Mouse (Mus musculus) forebrain, embryonic 12.5 days (tissue): ENCODE measurements around the gene Atg4c. TPM values are rescaled to one million over a fixed set of nuclear protein-coding genes. Genes with fewer than 3 reads are reported as not detected.

ENCODE experiments used
- ATAC-seq: fragments of 200-750 bp; cut with Nextera tagmentation; 2 replicates; pipeline ENCODE4 v1.8.0; 2017; ENCODE audit warnings: moderate TSS enrichment; ENCODE audit not compliant: low FRiP score
- H3K27ac ChIP-seq: fragments of 300-500 bp; sonication (generic); 2 replicates; pipeline ENCODE4 v1.5.1; 2016; ENCODE audit warnings: mild to moderate bottlenecking
- H3K27me3 ChIP-seq: fragments of 300-500 bp; sonication (generic); 2 replicates; pipeline ENCODE4 v1.6.1; 2016; ENCODE audit warnings: mild to moderate bottlenecking
- H3K36me3 ChIP-seq: fragments of 300-500 bp; sonication (generic); replicated peaks from 2 replicates; pipeline ENCODE4 v1.6.1; 2016; ENCODE audit warnings: mild to moderate bottlenecking
- H3K4me1 ChIP-seq: fragments of 300-500 bp; sonication (generic); 2 replicates; pipeline ENCODE4 v1.6.1; 2016
- H3K4me2 ChIP-seq: fragments of 300-500 bp; sonication (generic); 2 replicates; pipeline ENCODE4 v1.6.1; 2016; ENCODE audit warnings: mild to moderate bottlenecking, moderate library complexity
- H3K4me3 ChIP-seq: fragments of 300-500 bp; sonication (generic); replicated peaks from 2 replicates; pipeline ENCODE4 v1.5.1; 2016; ENCODE audit warnings: mild to moderate bottlenecking
- H3K9ac ChIP-seq: fragments of 300-500 bp; sonication (generic); 2 replicates; pipeline ENCODE4 v1.6.1; 2016; ENCODE audit warnings: mild to moderate bottlenecking
- H3K9me3 ChIP-seq: fragments of 300-500 bp; sonication (generic); 2 replicates; pipeline ENCODE4 v1.6.1; 2016
- WGBS: fragments of 180-500 bp; shearing (Covaris S2); methylation state at CpG from one replicate; pipeline ENCODE4 v1.1.7; 2016; 5-methylcytosine and 5-hydroxymethylcytosine counted together
- polyA plus RNA-seq: library from polyadenylated mRNA; unstranded; fragments of >200 nt; fragmentation: Nextera tagmentation; extraction: Ambion mirVana; gene quantifications from 2 replicates; pipeline ENCODE4 v1.2.1, GENCODE M21; 2016

Gene Atg4c
- polyA plus RNA-seq = 15.6 and 16.4 TPM in 2 replicates

DNA sequence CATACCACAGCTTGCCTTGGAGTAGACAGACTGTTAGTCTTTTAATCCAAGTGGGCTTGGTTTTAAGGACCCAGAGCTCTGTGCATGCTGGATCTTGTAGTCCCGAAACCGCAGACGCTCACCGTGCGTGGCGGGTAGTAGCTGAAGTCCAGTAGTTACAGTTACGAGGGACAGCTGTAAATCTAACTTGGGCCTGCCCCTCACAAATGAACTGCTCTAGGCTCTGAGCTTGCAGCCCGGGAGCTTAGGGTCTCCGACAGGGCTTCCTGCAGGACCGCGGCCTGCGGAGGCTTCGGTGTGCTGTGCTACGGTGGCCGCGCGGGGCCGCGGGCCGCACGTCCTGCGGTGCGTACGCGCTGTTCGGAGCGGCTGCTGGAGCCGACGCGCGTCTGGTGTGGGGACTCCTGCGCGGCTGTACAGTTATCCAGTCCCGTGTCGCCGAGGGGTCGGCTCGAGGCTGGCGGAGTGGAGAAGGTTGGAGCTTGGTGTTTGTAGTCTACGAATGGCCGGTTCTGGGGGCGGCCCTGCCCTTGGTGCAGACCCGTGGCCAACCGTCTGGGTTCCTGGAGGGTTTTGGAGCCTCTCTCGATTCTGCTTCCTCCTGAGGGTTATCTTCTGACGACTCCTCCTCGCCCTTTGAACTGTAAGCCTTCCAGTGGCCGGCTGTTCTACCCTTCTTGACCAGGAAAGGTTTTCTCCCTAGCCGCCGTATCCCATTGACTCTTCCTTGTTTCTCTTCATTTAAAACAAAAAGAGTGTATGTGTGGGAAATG is at the start of gene Atg4c:
TSS of gene Atg4c (plus strand) at position 125 of the 773 bp plus-strand sequence.
- peak; percentile 97 for ATAC-seq
- peaks cover 14% of the 10 kb centered on the region for H3K4me1 ChIP-seq
- H3K27ac ChIP-seq = peak within 1 kb of the TSS; percentile 87
- no peaks in the 10 kb centered on the region for H3K36me3 ChIP-seq
- H3K9me3 ChIP-seq = no peaks in the 10 kb centered on the region
- peak within 1 kb of the TSS; percentile 62 for H3K4me3 ChIP-seq
- H3K27me3 ChIP-seq = no peaks in the 10 kb centered on the region
- WGBS = under 1% methylated on average over 50 of the region's 50 CpGs
- H3K9ac ChIP-seq = peak within 1 kb of the TSS; percentile 64
- H3K4me2 ChIP-seq = peak within 1 kb of the TSS; percentile 64

DNA sequence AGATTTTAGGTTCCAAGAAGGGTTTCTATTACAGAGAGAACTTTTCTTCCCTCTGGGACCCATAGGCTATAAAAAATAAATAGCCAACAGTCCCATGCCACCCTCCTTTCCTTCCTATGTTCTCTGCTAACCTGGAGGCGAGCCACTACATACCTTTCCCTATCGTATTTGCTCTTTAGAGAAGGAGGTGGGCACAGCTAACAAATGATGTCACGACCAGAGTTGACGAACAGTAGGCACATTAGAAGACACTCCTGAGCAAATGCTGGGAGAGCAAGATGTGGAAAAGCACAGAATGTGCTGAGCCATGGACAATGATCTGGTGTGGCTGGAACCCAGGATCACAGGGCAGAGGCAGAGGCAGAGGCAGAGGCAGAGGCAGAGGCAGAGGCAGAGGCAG is 42.3 kb upstream of the Atg4c start:
- Histone ChIP-seq H3K9ac (no peak overlapping the region), H3K27me3 (no peaks in the 10 kb centered on the region; the same call in 1 of the 2 replicates), H3K27ac (no peak overlapping the region), H3K4me1 (no peaks in the 10 kb centered on the region), H3K36me3 (no peaks in the 10 kb centered on the region), H3K4me3 (no peak overlapping the region), H3K9me3 (no peaks in the 10 kb centered on the region), H3K4me2 (no peak overlapping the region)
- WGBS = 91% methylated on average over 4 of the region's 4 CpGs
- no peak for ATAC-seq

DNA sequence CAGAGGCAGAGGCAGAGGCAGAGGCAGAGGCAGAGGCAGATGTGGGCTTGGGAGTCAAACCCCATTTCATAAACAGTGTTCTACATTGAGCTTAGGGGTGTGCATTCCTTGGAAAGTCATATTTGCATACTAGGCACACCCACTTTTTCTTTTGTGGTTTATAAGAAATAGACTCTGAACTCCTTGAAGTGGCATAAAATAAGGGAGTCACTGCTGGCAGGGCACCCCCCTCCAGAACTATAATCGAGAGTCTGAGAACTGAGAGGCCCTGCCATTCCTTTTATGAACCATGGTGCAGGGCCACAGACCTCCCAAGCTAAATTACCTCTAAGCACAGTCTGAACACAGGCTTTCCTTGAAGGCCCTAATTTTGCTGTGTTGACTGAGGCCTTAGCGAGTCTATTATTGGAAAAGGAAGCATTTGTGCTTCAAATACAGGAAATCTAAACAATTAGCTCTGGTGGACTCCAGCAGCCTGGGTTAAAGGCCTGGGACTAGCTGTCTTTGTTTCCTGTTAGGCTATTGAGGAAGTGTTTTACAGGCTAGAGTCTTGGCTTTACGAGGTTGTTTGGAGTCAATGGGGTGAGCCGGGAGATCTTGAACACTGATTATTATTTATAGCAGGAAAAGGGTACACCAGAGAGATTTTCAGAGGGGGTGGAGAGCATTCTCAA is 41.7 kb upstream of the Atg4c start:
- Histone ChIP-seq H3K4me2 (no peak overlapping the region), H3K27me3 (no peaks in the 10 kb centered on the region; the same call in 1 of the 2 replicates), H3K36me3 (no peaks in the 10 kb centered on the region), H3K4me1 (no peaks in the 10 kb centered on the region), H3K27ac (no peak overlapping the region), H3K9ac (no peak overlapping the region), H3K9me3 (no peaks in the 10 kb centered on the region), H3K4me3 (no peak overlapping the region)
- 22% methylated on average over 4 of the region's 4 CpGs for WGBS
- ATAC-seq = no peak

DNA sequence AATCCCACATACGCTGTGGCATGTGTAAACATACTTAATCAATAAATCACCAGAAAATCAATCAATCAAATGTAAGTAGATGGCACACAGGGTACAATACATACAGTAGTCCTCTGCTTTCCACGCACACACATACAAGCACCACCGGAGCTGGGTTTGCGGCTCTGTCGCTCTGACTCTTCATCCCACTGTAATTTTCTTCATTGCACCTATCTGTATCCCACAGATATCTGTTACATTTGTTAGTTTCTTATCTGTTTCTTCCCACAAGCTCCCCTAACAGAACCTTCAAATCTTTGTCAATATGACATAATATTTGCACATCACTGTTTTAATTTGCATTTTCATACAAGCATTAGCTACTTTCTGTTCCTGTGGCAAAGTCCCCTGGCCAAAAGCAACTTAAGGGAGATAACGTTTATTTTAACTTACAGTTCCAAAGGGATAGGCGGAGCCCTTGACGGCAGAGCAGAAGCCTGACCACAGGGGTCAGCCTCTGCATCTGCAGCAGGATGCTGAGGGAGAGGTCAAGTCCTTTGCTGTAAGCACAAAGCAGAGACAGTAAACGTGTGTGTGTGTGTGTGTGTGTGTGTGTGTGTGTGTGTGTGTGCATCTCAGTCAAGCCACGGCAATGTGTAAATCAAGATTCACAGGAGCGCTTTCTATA is 37.0 kb upstream of the Atg4c start:
- Histone ChIP-seq H3K9me3 (no peaks in the 10 kb centered on the region), H3K36me3 (no peaks in the 10 kb centered on the region), H3K27ac (no peak overlapping the region), H3K9ac (no peak overlapping the region), H3K4me2 (no peak overlapping the region), H3K4me3 (no peak overlapping the region), H3K27me3 (peaks cover 3% of the 10 kb centered on the region; the same call in 1 of the 2 replicates), H3K4me1 (peaks cover 15% of the 10 kb centered on the region)
- ATAC-seq = no peak
- WGBS = 70% methylated on average over 11 of the region's 11 CpGs

DNA sequence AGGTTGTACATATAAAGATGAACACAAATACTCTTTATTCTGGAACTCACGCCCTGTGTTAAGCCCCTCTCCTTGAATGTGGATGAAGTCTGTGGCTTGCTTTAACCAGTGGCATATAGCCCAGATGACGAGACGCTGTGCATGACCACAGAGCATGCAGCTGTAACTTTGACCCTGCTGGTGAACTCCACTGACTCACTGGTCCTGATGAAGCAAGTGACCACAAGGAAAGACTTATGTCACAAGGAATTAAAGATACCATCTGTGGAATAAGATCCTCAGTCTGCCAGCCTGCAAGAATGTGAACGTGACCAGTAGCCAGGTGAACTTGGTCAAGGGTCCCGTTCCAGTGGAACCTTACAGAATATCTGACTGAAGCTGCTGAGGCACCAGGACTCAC is 35.2 kb upstream of the Atg4c start:
- no peaks in the 10 kb centered on the region for H3K36me3 ChIP-seq
- H3K4me1 ChIP-seq = peaks cover 28% of the 10 kb centered on the region
- H3K4me3 ChIP-seq = no peak overlapping the region
- no peak overlapping the region for H3K27ac ChIP-seq
- H3K9ac ChIP-seq = no peak overlapping the region
- no peaks in the 10 kb centered on the region for H3K9me3 ChIP-seq
- no peak overlapping the region for H3K4me2 ChIP-seq
- peaks cover 15% of the 10 kb centered on the region for H3K27me3 ChIP-seq
- 95% methylated on average over 5 of the region's 5 CpGs for WGBS
- no peak for ATAC-seq

DNA sequence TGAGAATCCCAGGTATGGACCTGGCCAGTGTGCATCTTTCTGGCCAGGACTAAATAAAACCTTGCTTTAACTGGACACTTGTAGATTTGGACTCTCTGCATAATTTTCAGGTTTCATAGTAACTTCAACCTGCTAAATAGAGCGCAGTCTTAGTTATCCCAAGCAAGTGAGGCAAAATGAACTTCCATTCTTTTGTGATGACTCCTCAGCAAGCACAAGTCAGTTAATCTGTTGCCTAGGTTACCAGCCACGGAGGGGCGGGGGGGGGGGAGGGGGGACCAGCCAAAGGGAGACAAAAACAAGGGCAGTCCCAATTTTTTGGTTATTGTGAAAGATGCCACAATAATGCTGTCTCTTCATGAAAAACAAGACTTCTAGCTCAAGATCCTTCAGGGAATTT is 33.3 kb upstream of the Atg4c start:
- H3K9ac ChIP-seq = no peak overlapping the region
- H3K27ac ChIP-seq = no peak overlapping the region
- H3K4me3 ChIP-seq = no peak overlapping the region
- WGBS = 7% methylated on average over 3 of the region's 3 CpGs
- no peak overlapping the region for H3K4me2 ChIP-seq
- H3K36me3 ChIP-seq = no peaks in the 10 kb centered on the region
- H3K4me1 ChIP-seq = peaks cover 32% of the 10 kb centered on the region
- 0 out of 2 replicates have a peak, but pooled peaks have one; percentile 44 for ATAC-seq
- no peaks in the 10 kb centered on the region for H3K9me3 ChIP-seq
- H3K27me3 ChIP-seq = peaks cover 17% of the 10 kb centered on the region

DNA sequence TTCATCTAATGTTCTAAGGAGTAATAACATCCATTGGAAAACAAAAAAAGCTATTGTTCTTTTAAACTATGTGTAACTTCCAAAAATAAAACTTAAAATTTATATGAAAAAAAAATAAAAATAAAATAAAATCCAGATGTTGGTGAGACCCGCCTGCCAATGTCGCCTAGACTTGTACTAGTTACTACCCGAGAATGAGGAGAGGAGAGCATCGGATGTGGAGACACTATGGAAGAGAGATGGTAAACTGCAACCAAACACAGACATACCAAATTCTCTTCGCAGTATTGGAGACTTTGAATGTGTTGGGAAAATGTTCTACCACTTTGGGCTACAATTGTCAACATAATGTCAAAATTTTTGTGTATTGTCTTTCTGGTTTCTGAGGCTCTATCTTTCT is 32.8 kb upstream of the Atg4c start:
- peak; percentile 51; the same call in 1 of the 2 replicates for ATAC-seq
- Histone ChIP-seq H3K4me2 (0 out of 2 replicates have a peak overlapping the region, but pooled peaks have one; percentile 10), H3K9ac (no peak overlapping the region), H3K9me3 (no peaks in the 10 kb centered on the region), H3K27ac (no peak overlapping the region), H3K4me3 (no peak overlapping the region), H3K4me1 (peaks cover 32% of the 10 kb centered on the region), H3K27me3 (peaks cover 18% of the 10 kb centered on the region), H3K36me3 (no peaks in the 10 kb centered on the region)
- WGBS = 5% methylated on average over 5 of the region's 5 CpGs

DNA sequence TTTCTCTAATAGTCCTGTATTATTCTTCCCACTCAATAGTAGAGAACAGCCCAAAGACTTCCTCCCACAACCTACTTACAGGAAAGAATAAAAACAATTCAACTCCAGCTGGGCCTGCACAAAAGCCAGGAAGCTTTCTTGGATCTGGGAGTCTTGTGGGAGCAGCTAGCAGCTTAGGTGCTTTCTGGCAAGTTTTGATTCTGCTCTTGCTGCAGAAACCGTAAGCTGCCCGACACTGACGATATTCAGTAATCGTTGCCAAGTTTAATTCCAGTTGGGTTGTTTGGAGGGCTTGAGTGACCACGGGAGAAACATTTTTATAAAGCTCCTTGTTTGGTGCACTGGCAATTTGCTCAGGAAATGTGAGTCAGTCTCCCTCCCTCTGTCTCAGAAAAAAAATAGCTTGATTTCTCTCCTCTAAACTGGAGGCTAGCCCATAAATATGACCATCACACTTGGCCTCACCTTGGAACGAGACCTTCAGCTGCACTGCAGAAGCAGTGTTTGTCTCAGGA is 32.2 kb upstream of the Atg4c start:
- Histone ChIP-seq H3K4me3 (no peak overlapping the region), H3K9me3 (no peaks in the 10 kb centered on the region), H3K27me3 (peaks cover 18% of the 10 kb centered on the region), H3K4me2 (peak overlapping the region; percentile 10; the same call in 1 of the 2 replicates), H3K4me1 (peaks cover 32% of the 10 kb centered on the region), H3K9ac (no peak overlapping the region), H3K27ac (no peak overlapping the region), H3K36me3 (no peaks in the 10 kb centered on the region)
- WGBS = 3% methylated on average over 6 of the region's 6 CpGs
- no peak for ATAC-seq

DNA sequence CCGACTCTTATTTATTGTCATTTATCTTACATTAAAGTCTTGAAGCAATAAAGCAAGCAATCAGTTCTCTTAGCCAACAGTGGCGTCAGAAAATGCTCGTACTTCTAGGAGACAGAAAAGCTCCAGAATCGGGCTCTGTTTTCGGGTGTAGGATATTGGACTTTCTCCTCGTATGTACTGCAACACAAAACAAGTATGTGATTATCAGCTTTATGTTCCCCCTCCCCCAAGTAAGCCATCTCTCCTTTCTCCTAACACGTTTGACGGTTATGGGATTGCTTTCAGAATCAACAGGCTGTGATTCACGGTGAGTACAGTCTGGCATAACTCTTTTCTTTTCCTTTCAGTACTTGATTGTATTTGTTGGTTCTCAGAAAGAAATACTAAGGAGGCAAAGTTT is 30.7 kb upstream of the Atg4c start:
- ATAC-seq = no peak
- Histone ChIP-seq H3K4me2 (no peak overlapping the region), H3K4me1 (peaks cover 32% of the 10 kb centered on the region), H3K27me3 (peaks cover 18% of the 10 kb centered on the region), H3K4me3 (no peak overlapping the region), H3K27ac (no peak overlapping the region), H3K36me3 (no peaks in the 10 kb centered on the region), H3K9ac (no peak overlapping the region), H3K9me3 (no peaks in the 10 kb centered on the region)
- 38% methylated on average over 9 of the region's 9 CpGs for WGBS

DNA sequence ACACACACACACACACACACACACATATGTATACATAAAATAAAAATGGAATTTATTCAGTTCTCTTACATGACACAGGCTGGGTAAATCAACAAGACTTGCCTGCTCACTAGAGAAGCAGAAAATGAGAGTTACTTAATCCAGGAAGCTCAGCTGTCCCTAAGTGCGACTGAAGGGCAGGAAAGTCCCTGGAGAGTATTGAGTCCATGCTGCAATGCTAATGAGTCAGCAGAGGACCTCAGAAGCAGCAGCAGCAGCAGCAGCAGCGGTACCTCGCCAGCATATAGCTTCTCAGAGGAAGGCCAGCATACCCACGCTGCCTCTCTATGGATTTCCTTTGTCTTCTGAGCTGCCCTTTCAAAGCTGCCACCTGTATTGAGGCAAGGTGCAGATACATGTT is 30.2 kb upstream of the Atg4c start:
- Histone ChIP-seq H3K4me2 (no peak overlapping the region), H3K36me3 (no peaks in the 10 kb centered on the region), H3K27ac (no peak overlapping the region), H3K27me3 (peaks cover 18% of the 10 kb centered on the region), H3K4me3 (no peak overlapping the region), H3K9ac (no peak overlapping the region), H3K9me3 (no peaks in the 10 kb centered on the region), H3K4me1 (peaks cover 32% of the 10 kb centered on the region)
- no peak for ATAC-seq
- 8% methylated on average over 4 of the region's 4 CpGs for WGBS

DNA sequence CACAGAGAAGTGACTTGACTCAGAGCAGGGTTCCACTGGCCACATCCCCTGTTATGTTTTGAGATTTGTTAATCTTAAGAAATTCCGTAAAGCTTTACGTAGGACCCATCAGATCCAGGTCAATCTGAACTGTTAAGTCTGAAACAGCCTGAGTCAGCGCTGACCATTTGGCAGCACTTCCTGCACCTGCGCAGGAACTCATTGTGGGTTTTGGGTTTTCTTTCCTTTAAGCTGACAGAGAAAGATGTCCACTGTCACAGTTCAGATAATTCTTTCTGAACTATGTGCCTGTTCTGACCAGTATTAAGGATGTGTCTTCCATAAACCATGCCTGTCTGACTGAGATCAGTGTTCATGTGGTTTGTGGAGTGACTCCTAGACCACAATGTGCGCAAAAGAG is 24.9 kb upstream of the Atg4c start:
- Histone ChIP-seq H3K4me3 (no peak overlapping the region), H3K27ac (no peak overlapping the region), H3K9me3 (no peaks in the 10 kb centered on the region), H3K9ac (no peak overlapping the region), H3K27me3 (peaks cover 3% of the 10 kb centered on the region; the same call in 1 of the 2 replicates), H3K36me3 (no peaks in the 10 kb centered on the region), H3K4me1 (0 out of 2 replicates have a peak, but pooled peaks cover 1% of the 10 kb centered on the region), H3K4me2 (no peak overlapping the region)
- WGBS = 92% methylated on average over 5 of the region's 5 CpGs
- no peak for ATAC-seq

DNA sequence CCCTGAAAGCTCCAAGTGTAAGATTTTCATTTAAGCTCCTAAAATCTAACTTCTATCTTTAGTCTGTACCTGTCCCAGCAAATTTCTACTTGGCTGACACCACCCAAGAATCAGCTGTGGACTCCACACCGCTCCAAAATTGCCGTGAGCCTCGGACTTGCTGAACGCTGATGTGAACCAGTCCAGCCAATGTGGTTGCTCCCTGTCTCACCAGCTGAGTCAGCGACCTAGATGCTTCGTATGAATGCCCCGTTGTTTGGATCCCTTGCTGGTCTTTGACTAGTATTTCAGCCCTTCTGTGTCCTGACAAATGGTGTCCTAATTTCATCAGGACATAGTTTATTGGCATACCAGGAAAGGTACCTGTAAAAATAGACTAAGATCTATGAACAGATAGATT is 19.5 kb upstream of the Atg4c start:
- no peak overlapping the region for H3K4me2 ChIP-seq
- 0 out of 2 replicates have a peak, but pooled peaks cover under 1% of the 10 kb centered on the region for H3K4me1 ChIP-seq
- no peak overlapping the region for H3K27ac ChIP-seq
- no peaks in the 10 kb centered on the region for H3K27me3 ChIP-seq
- ATAC-seq = no peak
- no peak overlapping the region for H3K9ac ChIP-seq
- H3K9me3 ChIP-seq = no peaks in the 10 kb centered on the region
- H3K36me3 ChIP-seq = no peaks in the 10 kb centered on the region
- 86% methylated on average over 7 of the region's 7 CpGs for WGBS
- no peak overlapping the region for H3K4me3 ChIP-seq
